Mouse (Mus musculus): Measurements from ENCODE around the gene Ube2t. TPM values are rescaled to one million over a fixed set of nuclear protein-coding genes. Genes with fewer than 3 reads are reported as not detected.

The Ube2t gene
- polyA plus RNA-seq, 1 experiment, result 99.6 TPM

DNA sequence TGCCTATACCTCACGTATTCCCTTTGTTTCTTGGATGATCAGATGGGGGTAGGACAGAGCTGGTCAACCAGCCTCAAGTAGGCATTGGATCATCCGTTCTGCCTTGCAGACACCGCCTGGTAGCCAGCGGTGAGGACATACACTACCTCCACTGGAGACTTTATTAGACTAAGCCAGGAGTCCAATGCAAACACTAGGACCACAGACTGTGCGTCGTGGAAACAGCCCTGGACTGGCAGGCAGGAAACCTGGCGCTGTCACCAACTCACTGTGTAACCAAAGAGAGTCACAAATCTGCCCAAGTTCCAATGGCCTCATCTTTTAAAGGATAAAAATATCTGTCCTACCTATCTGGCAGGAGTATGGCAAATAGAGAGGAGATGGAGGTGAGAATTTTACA lies 34.1 kb downstream of the Ube2t start:
- Histone ChIP-seq H3K27ac (ENCODE audit: insufficient read depth, low read length) (no peak overlapping the region), H3K9me3 (replicated peaks; ENCODE audit: control insufficient read depth, insufficient read depth, low read length, poor library complexity, severe bottlenecking) (no peaks in the 10 kb centered on the region), H3K27me3 (ENCODE audit: control insufficient read depth, insufficient read depth, low read length, poor library complexity, severe bottlenecking) (no peaks in the 10 kb centered on the region), H3K4me1 (ENCODE audit: control insufficient read depth, insufficient read depth, low read length) (no peaks in the 10 kb centered on the region), H3K4me3 (ENCODE audit: low read depth, low read length) (no peak overlapping the region), H3K36me3 (ENCODE audit: control insufficient read depth, insufficient read depth, low read length, poor library complexity, severe bottlenecking) (no peaks in the 10 kb centered on the region), H3K9ac (ENCODE audit: low read depth, poor library complexity, severe bottlenecking) (no peak overlapping the region)
- TF ChIP-seq CTCF (IDR thresholded peaks at IDR 0.05; ENCODE audit: low read depth, low read length) (no peak), EP300 (IDR thresholded peaks at IDR 0.05; ENCODE audit: insufficient read depth, low read depth, low read length) (no peak), POLR2A (IDR thresholded peaks at IDR 0.05; ENCODE audit: insufficient read depth, low read length) (no peak)

DNA sequence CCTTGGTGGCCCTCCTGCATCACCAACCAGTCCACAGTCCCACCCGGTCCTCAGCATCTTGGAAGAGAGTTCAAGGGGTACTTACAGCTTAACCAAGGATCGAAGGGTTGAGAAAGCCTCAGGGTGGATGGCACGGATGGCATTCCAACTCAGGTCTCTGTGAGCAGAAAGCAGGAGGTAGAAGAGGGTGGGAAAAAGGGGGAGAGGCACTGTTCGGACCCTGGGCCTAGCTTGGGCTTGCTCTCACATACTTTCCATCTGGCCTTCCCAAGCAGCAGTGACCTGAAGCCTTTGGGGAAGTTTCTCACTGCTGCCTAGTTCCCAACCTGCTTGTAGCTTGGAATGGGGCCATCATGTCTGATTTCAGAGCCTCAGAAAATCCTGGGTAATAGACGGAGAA lies 35.2 kb downstream of the Ube2t start:
- H3K4me1 ChIP-seq (ENCODE audit: control insufficient read depth, insufficient read depth, low read length), result no peaks in the 10 kb centered on the region
- no peak overlapping the region for H3K9ac ChIP-seq (ENCODE audit: low read depth, poor library complexity, severe bottlenecking)
- TF ChIP-seq CTCF (IDR thresholded peaks at IDR 0.05; ENCODE audit: low read depth, low read length) (no peak), POLR2A (IDR thresholded peaks at IDR 0.05; ENCODE audit: insufficient read depth, low read length) (no peak), EP300 (IDR thresholded peaks at IDR 0.05; ENCODE audit: insufficient read depth, low read depth, low read length) (no peak)
- H3K27ac ChIP-seq (ENCODE audit: insufficient read depth, low read length), result no peak overlapping the region
- no peaks in the 10 kb centered on the region for H3K36me3 ChIP-seq (ENCODE audit: control insufficient read depth, insufficient read depth, low read length, poor library complexity, severe bottlenecking)
- no peaks in the 10 kb centered on the region for H3K9me3 ChIP-seq (replicated peaks; ENCODE audit: control insufficient read depth, insufficient read depth, low read length, poor library complexity, severe bottlenecking)
- H3K27me3 ChIP-seq (ENCODE audit: control insufficient read depth, insufficient read depth, low read length, poor library complexity, severe bottlenecking), result no peaks in the 10 kb centered on the region
- H3K4me3 ChIP-seq (ENCODE audit: low read depth, low read length), result no peak overlapping the region

DNA sequence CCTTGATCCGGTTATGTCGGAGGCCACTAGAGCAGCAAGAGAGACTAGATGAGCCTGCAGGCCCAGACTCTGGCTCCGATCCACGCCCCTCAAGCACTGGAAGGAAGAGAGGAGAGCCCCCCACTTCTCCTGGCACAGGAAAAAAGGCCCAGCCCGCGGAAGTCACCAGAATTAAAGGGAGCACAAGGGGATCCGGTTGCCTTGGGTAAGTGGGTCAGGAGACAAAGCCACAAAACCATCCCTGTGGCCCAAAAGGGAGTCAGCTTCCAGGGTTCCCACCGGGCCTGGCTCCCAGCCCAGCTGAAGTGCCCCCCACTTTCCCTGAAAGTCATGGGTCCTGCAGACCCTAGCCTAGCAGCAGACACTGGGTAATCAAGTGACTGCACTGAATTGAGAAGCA lies 35.9 kb downstream of the Ube2t start:
- Histone ChIP-seq H3K27me3 (ENCODE audit: control insufficient read depth, insufficient read depth, low read length, poor library complexity, severe bottlenecking) (no peaks in the 10 kb centered on the region), H3K9me3 (replicated peaks; ENCODE audit: control insufficient read depth, insufficient read depth, low read length, poor library complexity, severe bottlenecking) (no peaks in the 10 kb centered on the region), H3K36me3 (ENCODE audit: control insufficient read depth, insufficient read depth, low read length, poor library complexity, severe bottlenecking) (no peaks in the 10 kb centered on the region), H3K4me1 (ENCODE audit: control insufficient read depth, insufficient read depth, low read length) (no peaks in the 10 kb centered on the region), H3K27ac (ENCODE audit: insufficient read depth, low read length) (no peak overlapping the region), H3K4me3 (ENCODE audit: low read depth, low read length) (no peak overlapping the region), H3K9ac (ENCODE audit: low read depth, poor library complexity, severe bottlenecking) (no peak overlapping the region)
- TF ChIP-seq EP300 (IDR thresholded peaks at IDR 0.05; ENCODE audit: insufficient read depth, low read depth, low read length) (no peak), CTCF (IDR thresholded peaks at IDR 0.05; ENCODE audit: low read depth, low read length) (no peak), POLR2A (IDR thresholded peaks at IDR 0.05; ENCODE audit: insufficient read depth, low read length) (no peak)

DNA sequence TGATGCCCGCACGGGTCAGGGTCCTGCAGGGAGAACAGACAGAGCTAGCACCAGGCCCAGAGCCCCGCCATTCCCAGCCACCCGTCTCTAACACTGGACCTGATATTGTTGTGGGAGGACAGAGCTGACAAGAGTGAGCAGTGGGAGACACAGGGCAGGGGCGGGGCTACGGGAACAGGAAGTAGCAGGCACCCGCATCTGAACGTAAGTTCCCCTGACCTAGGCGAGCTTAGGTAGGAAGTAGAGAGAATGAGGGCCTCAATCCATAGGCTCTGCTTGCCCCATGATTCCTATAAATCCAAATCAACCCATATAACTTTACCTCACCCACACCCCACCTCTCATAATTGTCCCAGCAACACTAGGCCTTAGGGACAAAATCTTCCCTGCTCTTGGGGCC lies 38.2 kb downstream of the Ube2t start:
- H3K36me3 ChIP-seq (ENCODE audit: control insufficient read depth, insufficient read depth, low read length, poor library complexity, severe bottlenecking), result no peaks in the 10 kb centered on the region
- no peaks in the 10 kb centered on the region for H3K27me3 ChIP-seq (ENCODE audit: control insufficient read depth, insufficient read depth, low read length, poor library complexity, severe bottlenecking)
- H3K4me3 ChIP-seq (ENCODE audit: low read depth, low read length), result no peak overlapping the region
- H3K27ac ChIP-seq (ENCODE audit: insufficient read depth, low read length), result no peak overlapping the region
- no peaks in the 10 kb centered on the region for H3K4me1 ChIP-seq (ENCODE audit: control insufficient read depth, insufficient read depth, low read length)
- no peaks in the 10 kb centered on the region for H3K9me3 ChIP-seq (replicated peaks; ENCODE audit: control insufficient read depth, insufficient read depth, low read length, poor library complexity, severe bottlenecking)
- no peak overlapping the region for H3K9ac ChIP-seq (ENCODE audit: low read depth, poor library complexity, severe bottlenecking)
- TF ChIP-seq CTCF (IDR thresholded peaks at IDR 0.05; ENCODE audit: low read depth, low read length), result no peak

DNA sequence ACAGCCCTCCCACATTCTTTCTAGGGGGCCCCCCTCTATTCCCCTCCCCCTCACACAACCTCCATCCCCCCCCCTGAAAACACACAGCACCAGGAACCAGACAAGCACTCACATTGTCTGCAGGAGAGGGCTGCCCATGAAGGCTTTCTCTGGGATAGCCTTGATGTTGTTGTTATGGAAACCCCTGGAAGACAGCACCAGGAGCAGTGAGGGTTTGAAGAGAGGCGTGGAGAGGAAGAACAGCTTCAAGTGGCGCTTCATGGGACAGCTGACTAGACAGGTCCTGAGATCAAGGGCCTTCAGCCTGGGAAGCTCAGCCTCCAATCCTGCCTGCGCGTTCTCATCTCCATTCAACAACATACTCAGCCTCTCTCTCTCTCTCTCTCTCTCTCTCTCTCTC lies 41.0 kb downstream of the Ube2t start:
- TF ChIP-seq EP300 (IDR thresholded peaks at IDR 0.05; ENCODE audit: insufficient read depth, low read depth, low read length) (no peak), CTCF (IDR thresholded peaks at IDR 0.05; ENCODE audit: low read depth, low read length) (no peak), POLR2A (IDR thresholded peaks at IDR 0.05; ENCODE audit: insufficient read depth, low read length) (no peak)
- H3K4me1 ChIP-seq (ENCODE audit: control insufficient read depth, insufficient read depth, low read length), result no peaks in the 10 kb centered on the region

DNA sequence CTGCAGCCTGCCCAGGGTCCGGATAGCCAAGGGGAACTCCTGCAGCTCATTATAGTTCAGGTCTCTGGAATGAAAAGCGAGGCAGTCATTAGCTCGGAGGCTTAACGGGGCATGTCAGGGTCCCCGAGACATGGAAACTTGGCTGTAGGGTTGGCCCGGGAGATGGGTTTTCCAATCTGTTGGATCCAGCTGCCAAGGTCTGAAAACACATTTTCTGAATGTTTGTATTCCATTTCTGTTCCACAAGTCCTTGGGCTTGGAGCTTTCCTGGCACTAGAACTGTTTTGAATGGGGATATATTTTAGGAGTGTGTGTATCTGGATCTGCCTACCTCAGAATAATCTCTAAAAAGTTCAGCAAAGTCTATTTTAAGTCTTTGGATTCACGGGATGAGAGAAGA lies 43.3 kb downstream of the Ube2t start:
- H3K36me3 ChIP-seq (ENCODE audit: control insufficient read depth, insufficient read depth, low read length, poor library complexity, severe bottlenecking), result no peaks in the 10 kb centered on the region
- no peak overlapping the region for H3K9ac ChIP-seq (ENCODE audit: low read depth, poor library complexity, severe bottlenecking)
- H3K9me3 ChIP-seq (replicated peaks; ENCODE audit: control insufficient read depth, insufficient read depth, low read length, poor library complexity, severe bottlenecking), result no peaks in the 10 kb centered on the region
- H3K27me3 ChIP-seq (ENCODE audit: control insufficient read depth, insufficient read depth, low read length, poor library complexity, severe bottlenecking), result no peaks in the 10 kb centered on the region
- no peaks in the 10 kb centered on the region for H3K4me1 ChIP-seq (ENCODE audit: control insufficient read depth, insufficient read depth, low read length)
- H3K27ac ChIP-seq (ENCODE audit: insufficient read depth, low read length), result no peak overlapping the region
- H3K4me3 ChIP-seq (ENCODE audit: low read depth, low read length), result no peak overlapping the region
- TF ChIP-seq CTCF (IDR thresholded peaks at IDR 0.05; ENCODE audit: low read depth, low read length), result no peak
- no peak for TF ChIP-seq EP300 (IDR thresholded peaks at IDR 0.05; ENCODE audit: insufficient read depth, low read depth, low read length)
- TF ChIP-seq POLR2A (IDR thresholded peaks at IDR 0.05; ENCODE audit: insufficient read depth, low read length), result no peak

More for the DNA sequence above, 41.0 kb downstream of the Ube2t start:
- Histone ChIP-seq H3K27me3 (ENCODE audit: control insufficient read depth, insufficient read depth, low read length, poor library complexity, severe bottlenecking) (no peaks in the 10 kb centered on the region), H3K36me3 (ENCODE audit: control insufficient read depth, insufficient read depth, low read length, poor library complexity, severe bottlenecking) (no peaks in the 10 kb centered on the region), H3K9ac (ENCODE audit: low read depth, poor library complexity, severe bottlenecking) (no peak overlapping the region), H3K4me3 (ENCODE audit: low read depth, low read length) (no peak overlapping the region), H3K27ac (ENCODE audit: insufficient read depth, low read length) (no peak overlapping the region), H3K9me3 (replicated peaks; ENCODE audit: control insufficient read depth, insufficient read depth, low read length, poor library complexity, severe bottlenecking) (no peaks in the 10 kb centered on the region)
